Mouse (Mus musculus): ENCODE measurements at regions not wholly inside any gene's neighbourhood (a gene's known extent, or its start where the extent isn't known, plus 50 kb on each side); places are given as distances from the start of the nearest gene placed in this dataset.

GRCm38 (mm10) chr11:71388411-71388810 lies 157.9 kb upstream of the Nlrp1b start:
- no peak overlapping the region for H3K27ac ChIP-seq (ENCODE audit: low read length)
- H3K9ac ChIP-seq (replicated peaks; ENCODE audit: low read length): no peak overlapping the region
- 85% methylated on average over 4 of the region's 4 CpGs for WGBS
- no peaks in the 10 kb centered on the region for H3K4me1 ChIP-seq (ENCODE audit: insufficient read depth, low read length)
- ATAC-seq (ENCODE audit: low FRiP score, low TSS enrichment): no peak
- H3K36me3 ChIP-seq (ENCODE audit: insufficient read depth, low read length): no peaks in the 10 kb centered on the region
- H3K4me2 ChIP-seq (replicated peaks; ENCODE audit: low read depth, low read length): no peak overlapping the region
- H3K9me3 ChIP-seq (ENCODE audit: low read length): no peaks in the 10 kb centered on the region
- no peak overlapping the region for H3K4me3 ChIP-seq (ENCODE audit: low read length)
- no peaks in the 10 kb centered on the region for H3K27me3 ChIP-seq (ENCODE audit: insufficient read depth, low read length)

GRCm38 (mm10) chr11:71389659-71390058 lies 159.1 kb upstream of the Nlrp1b start:
- no peaks in the 10 kb centered on the region for H3K9me3 ChIP-seq (ENCODE audit: low read length)
- no peak overlapping the region for H3K9ac ChIP-seq (replicated peaks; ENCODE audit: low read length)
- 5% methylated on average over 7 of the region's 7 CpGs for WGBS
- no peaks in the 10 kb centered on the region for H3K27me3 ChIP-seq (ENCODE audit: insufficient read depth, low read length)
- H3K36me3 ChIP-seq (ENCODE audit: insufficient read depth, low read length): no peaks in the 10 kb centered on the region
- no peak overlapping the region for H3K4me3 ChIP-seq (ENCODE audit: low read length)
- no peak overlapping the region for H3K27ac ChIP-seq (ENCODE audit: low read length)
- no peak overlapping the region for H3K4me2 ChIP-seq (replicated peaks; ENCODE audit: low read depth, low read length)
- peak; percentile 94 for ATAC-seq (ENCODE audit: low FRiP score, low TSS enrichment)
- H3K4me1 ChIP-seq (ENCODE audit: insufficient read depth, low read length): no peaks in the 10 kb centered on the region

GRCm38 (mm10) chr11:71390151-71390550 lies 159.6 kb upstream of the Nlrp1b start:
- Histone ChIP-seq H3K27ac (ENCODE audit: low read length) (no peak overlapping the region), H3K9ac (replicated peaks; ENCODE audit: low read length) (no peak overlapping the region), H3K9me3 (ENCODE audit: low read length) (no peaks in the 10 kb centered on the region), H3K27me3 (ENCODE audit: insufficient read depth, low read length) (no peaks in the 10 kb centered on the region), H3K4me1 (ENCODE audit: insufficient read depth, low read length) (no peaks in the 10 kb centered on the region), H3K4me2 (replicated peaks; ENCODE audit: low read depth, low read length) (no peak overlapping the region), H3K4me3 (ENCODE audit: low read length) (no peak overlapping the region), H3K36me3 (ENCODE audit: insufficient read depth, low read length) (no peaks in the 10 kb centered on the region)
- 51% methylated on average over 3 of the region's 3 CpGs for WGBS
- ATAC-seq (ENCODE audit: low FRiP score, low TSS enrichment): peak; percentile 59; the same call in 1 of the 2 replicates

- no peaks in the 10 kb centered on the region for H3K4me1 ChIP-seq (ENCODE audit: insufficient read depth, low read length)
- H3K4me2 ChIP-seq (replicated peaks; ENCODE audit: low read depth, low read length): no peak overlapping the region
- no peak overlapping the region for H3K4me3 ChIP-seq (ENCODE audit: low read length)
- H3K36me3 ChIP-seq (ENCODE audit: insufficient read depth, low read length): no peaks in the 10 kb centered on the region
- 26% methylated on average over 3 of the region's 3 CpGs for WGBS
- no peak for ATAC-seq (ENCODE audit: low FRiP score, low TSS enrichment)
- H3K27me3 ChIP-seq (ENCODE audit: insufficient read depth, low read length): no peaks in the 10 kb centered on the region
- H3K9ac ChIP-seq (replicated peaks; ENCODE audit: low read length): no peak overlapping the region
- H3K27ac ChIP-seq (ENCODE audit: low read length): no peak overlapping the region
- H3K9me3 ChIP-seq (ENCODE audit: low read length): no peaks in the 10 kb centered on the region
These were observed 160.1 kb upstream of the Nlrp1b start for GRCm38 (mm10) chr11:71390616-71391015.

- H3K9ac ChIP-seq (replicated peaks; ENCODE audit: low read length): no peak overlapping the region
- H3K4me2 ChIP-seq (replicated peaks; ENCODE audit: low read depth, low read length): no peak overlapping the region
- H3K4me3 ChIP-seq (ENCODE audit: low read length): no peak overlapping the region
- no peaks in the 10 kb centered on the region for H3K36me3 ChIP-seq (ENCODE audit: insufficient read depth, low read length)
- no peak for ATAC-seq (ENCODE audit: low FRiP score, low TSS enrichment)
- H3K9me3 ChIP-seq (ENCODE audit: low read length): no peaks in the 10 kb centered on the region
- H3K27ac ChIP-seq (ENCODE audit: low read length): no peak overlapping the region
- H3K27me3 ChIP-seq (ENCODE audit: insufficient read depth, low read length): no peaks in the 10 kb centered on the region
- 80% methylated on average over 5 of the region's 5 CpGs for WGBS
- no peaks in the 10 kb centered on the region for H3K4me1 ChIP-seq (ENCODE audit: insufficient read depth, low read length)
These were observed 162.9 kb upstream of the Nlrp1b start for GRCm38 (mm10) chr11:71393406-71393805.

GRCm38 (mm10) chr11:71395023-71395422 lies 164.5 kb upstream of the Nlrp1b start:
- 57% methylated on average over 4 of the region's 4 CpGs for WGBS
- H3K4me1 ChIP-seq (ENCODE audit: insufficient read depth, low read length): no peaks in the 10 kb centered on the region
- no peaks in the 10 kb centered on the region for H3K27me3 ChIP-seq (ENCODE audit: insufficient read depth, low read length)
- ATAC-seq (ENCODE audit: low FRiP score, low TSS enrichment): no peak
- no peak overlapping the region for H3K4me3 ChIP-seq (ENCODE audit: low read length)
- H3K9me3 ChIP-seq (ENCODE audit: low read length): no peaks in the 10 kb centered on the region
- no peak overlapping the region for H3K4me2 ChIP-seq (replicated peaks; ENCODE audit: low read depth, low read length)
- H3K9ac ChIP-seq (replicated peaks; ENCODE audit: low read length): no peak overlapping the region
- H3K36me3 ChIP-seq (ENCODE audit: insufficient read depth, low read length): no peaks in the 10 kb centered on the region
- no peak overlapping the region for H3K27ac ChIP-seq (ENCODE audit: low read length)

GRCm38 (mm10) chr11:71395631-71396030 lies 165.1 kb upstream of the Nlrp1b start:
- Histone ChIP-seq H3K9me3 (ENCODE audit: low read length) (no peaks in the 10 kb centered on the region), H3K4me2 (replicated peaks; ENCODE audit: low read depth, low read length) (no peak overlapping the region), H3K27ac (ENCODE audit: low read length) (no peak overlapping the region), H3K4me1 (ENCODE audit: insufficient read depth, low read length) (no peaks in the 10 kb centered on the region), H3K4me3 (ENCODE audit: low read length) (no peak overlapping the region), H3K36me3 (ENCODE audit: insufficient read depth, low read length) (no peaks in the 10 kb centered on the region), H3K9ac (replicated peaks; ENCODE audit: low read length) (no peak overlapping the region), H3K27me3 (ENCODE audit: insufficient read depth, low read length) (no peaks in the 10 kb centered on the region)
- ATAC-seq (ENCODE audit: low FRiP score, low TSS enrichment): no peak
- 69% methylated on average over 1 of the region's 1 CpGs for WGBS

- H3K4me3 ChIP-seq (ENCODE audit: low read length): no peak overlapping the region
- ATAC-seq (ENCODE audit: low FRiP score, low TSS enrichment): no peak
- no peak overlapping the region for H3K4me2 ChIP-seq (replicated peaks; ENCODE audit: low read depth, low read length)
- no peaks in the 10 kb centered on the region for H3K9me3 ChIP-seq (ENCODE audit: low read length)
- no peaks in the 10 kb centered on the region for H3K27me3 ChIP-seq (ENCODE audit: insufficient read depth, low read length)
- WGBS: 93% methylated on average over 2 of the region's 2 CpGs
- H3K27ac ChIP-seq (ENCODE audit: low read length): no peak overlapping the region
- no peak overlapping the region for H3K9ac ChIP-seq (replicated peaks; ENCODE audit: low read length)
- H3K36me3 ChIP-seq (ENCODE audit: insufficient read depth, low read length): no peaks in the 10 kb centered on the region
- H3K4me1 ChIP-seq (ENCODE audit: insufficient read depth, low read length): no peaks in the 10 kb centered on the region
These were observed 169.8 kb upstream of the Nlrp1b start for GRCm38 (mm10) chr11:71400351-71400750.

- Histone ChIP-seq H3K9me3 (ENCODE audit: low read length) (no peaks in the 10 kb centered on the region), H3K36me3 (ENCODE audit: insufficient read depth, low read length) (no peaks in the 10 kb centered on the region), H3K9ac (replicated peaks; ENCODE audit: low read length) (no peak overlapping the region), H3K27ac (ENCODE audit: low read length) (no peak overlapping the region), H3K27me3 (ENCODE audit: insufficient read depth, low read length) (no peaks in the 10 kb centered on the region), H3K4me3 (ENCODE audit: low read length) (no peak overlapping the region), H3K4me2 (replicated peaks; ENCODE audit: low read depth, low read length) (no peak overlapping the region), H3K4me1 (ENCODE audit: insufficient read depth, low read length) (no peaks in the 10 kb centered on the region)
- 97% methylated on average over 2 of the region's 2 CpGs for WGBS
- no peak for ATAC-seq (ENCODE audit: low FRiP score, low TSS enrichment)
These were observed 171.1 kb upstream of the Nlrp1b start for GRCm38 (mm10) chr11:71401411-71402276.

GRCm38 (mm10) chr11:71404361-71404760 lies 173.8 kb upstream of the Nlrp1b start:
- no peak for ATAC-seq (ENCODE audit: low FRiP score, low TSS enrichment)
- Histone ChIP-seq H3K9ac (replicated peaks; ENCODE audit: low read length) (no peak overlapping the region), H3K36me3 (ENCODE audit: insufficient read depth, low read length) (no peaks in the 10 kb centered on the region), H3K27me3 (ENCODE audit: insufficient read depth, low read length) (no peaks in the 10 kb centered on the region), H3K4me3 (ENCODE audit: low read length) (no peak overlapping the region), H3K9me3 (ENCODE audit: low read length) (no peaks in the 10 kb centered on the region), H3K4me2 (replicated peaks; ENCODE audit: low read depth, low read length) (no peak overlapping the region), H3K4me1 (ENCODE audit: insufficient read depth, low read length) (no peaks in the 10 kb centered on the region), H3K27ac (ENCODE audit: low read length) (no peak overlapping the region)
- WGBS: 88% methylated on average over 3 of the region's 3 CpGs

Measured in kidney, embryonic 16.5 days (tissue).